Mouse (Mus musculus): Measurements from ENCODE around the gene Cldn22.
"Not testable (repeated sequence)": the region's sequence is repeated elsewhere in the genome, so short reads cannot be mapped to it uniquely, and the experiment has no call there.

Cldn22 gene

GRCm38 (mm10) chr8:47824182-47824581 is at the start of gene Cldn22:
TSS of gene Cldn22 (plus strand) at chr8:47824482.
- no peak for DNase-seq

- DNase-seq, result no peak
Observed at GRCm38 (mm10) chr8:47777415-47777814, 46.9 kb upstream of the Cldn22 start.

GRCm38 (mm10) chr8:47779589-47779988 is 44.7 kb upstream of the Cldn22 start:
- DNase-seq, result no peak

- no peak for DNase-seq
Observed at GRCm38 (mm10) chr8:47781881-47782280, 42.4 kb upstream of the Cldn22 start.

GRCm38 (mm10) chr8:47783544-47783943 is 40.7 kb upstream of the Cldn22 start:
- DNase-seq, result no peak

GRCm38 (mm10) chr8:47783944-47784343 is 40.3 kb upstream of the Cldn22 start:
- DNase-seq, result no peak

GRCm38 (mm10) chr8:47784436-47784835 is 39.8 kb upstream of the Cldn22 start:
- DNase-seq, result peak; percentile 22

- DNase-seq, result no peak
Observed at GRCm38 (mm10) chr8:47786323-47786722, 38.0 kb upstream of the Cldn22 start.

- no peak for DNase-seq
Observed at GRCm38 (mm10) chr8:47787705-47788104, 36.6 kb upstream of the Cldn22 start.

- DNase-seq, result no peak
Observed at GRCm38 (mm10) chr8:47791986-47792385, 32.3 kb upstream of the Cldn22 start.

GRCm38 (mm10) chr8:47799438-47799837 is 24.8 kb upstream of the Cldn22 start:
- no peak for DNase-seq

- DNase-seq, result no peak
Observed at GRCm38 (mm10) chr8:47802349-47802748, 21.9 kb upstream of the Cldn22 start.

GRCm38 (mm10) chr8:47804262-47804661 is 20.0 kb upstream of the Cldn22 start:
- DNase-seq, result no peak

- no peak for DNase-seq
Observed at GRCm38 (mm10) chr8:47809970-47810665, 14.2 kb upstream of the Cldn22 start.

GRCm38 (mm10) chr8:47810666-47811015 is 13.6 kb upstream of the Cldn22 start:
- no peak for DNase-seq

- DNase-seq, result no peak
Observed at GRCm38 (mm10) chr8:47811221-47811620, 13.1 kb upstream of the Cldn22 start.

GRCm38 (mm10) chr8:47819034-47819433 is 5.2 kb upstream of the Cldn22 start:
- DNase-seq, result no peak

- DNase-seq, result no peak
Observed at GRCm38 (mm10) chr8:47820914-47821772, 3.1 kb upstream of the Cldn22 start.

- DNase-seq, result no peak
Observed at GRCm38 (mm10) chr8:47821843-47822242, 2.4 kb upstream of the Cldn22 start, which contains the start of gene Cldn24. TSS of gene Cldn24 (plus strand) at chr8:47822143.

- not testable (repeated sequence) for DNase-seq
Observed at GRCm38 (mm10) chr8:47822541-47822940, 1.7 kb upstream of the Cldn22 start.

- no peak for DNase-seq
Observed at GRCm38 (mm10) chr8:47823777-47824176, 505 bp upstream of the Cldn22 start.

- DNase-seq, result no peak
Observed at GRCm38 (mm10) chr8:47825596-47825995, 1.3 kb downstream of the Cldn22 start.

- no peak for DNase-seq
Observed at GRCm38 (mm10) chr8:47826911-47827310, 2.6 kb downstream of the Cldn22 start.

- no peak for DNase-seq
Observed at GRCm38 (mm10) chr8:47832616-47833015, 8.3 kb downstream of the Cldn22 start.
